ENCODE assay signal across 7 mouse cellular contexts in the genomic region with DNA sequence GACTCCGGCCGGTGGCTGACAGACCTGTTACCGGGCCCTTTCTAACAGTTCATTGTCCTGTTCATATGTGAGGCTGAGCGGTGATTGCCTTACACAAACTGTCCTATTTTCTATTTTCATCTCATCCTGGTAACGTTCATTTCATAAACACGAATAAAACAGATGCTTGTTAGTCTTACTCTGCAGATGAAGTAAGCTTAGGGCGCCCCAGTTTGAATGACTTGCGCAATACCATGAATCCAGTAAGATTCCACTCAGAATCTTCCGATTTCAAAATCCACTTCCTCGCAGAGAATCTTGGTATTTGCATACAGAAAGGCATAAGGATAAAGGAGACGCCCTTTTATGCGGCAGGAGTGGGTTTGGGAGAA. TPM values are rescaled to one million over a fixed set of nuclear protein-coding genes. Genes with fewer than 3 reads are reported as not detected.
A peak's percentile ranks its signal among the peaks of the same experiment; 100 is the strongest.
DNase-seq lines count a peak whose midpoint lies in the region; ATAC-seq and TF ChIP-seq lines count a peak whose summit lies in the region.

No protein-coding gene starts in this region.

- H3K27ac ChIP-seq in thymus, adult 2 months (ENCODE audit: control insufficient read depth, insufficient read depth, low read length), result no peak overlapping the region
- H3K27ac ChIP-seq in forebrain, embryonic 14.5 days (ENCODE audit: low read depth, low read length), result peak overlapping the region; percentile 9; the same call in 1 of the 2 replicates
- no peak overlapping the region for H3K27ac ChIP-seq in liver, embryonic 16.5 days (ENCODE audit: low read length)

- peak overlapping the region; percentile 82 for H3K4me2 ChIP-seq in forebrain, embryonic 14.5 days (ENCODE audit: low read length)
- H3K4me2 ChIP-seq in liver, embryonic 16.5 days (ENCODE audit: low read depth, low read length), result peak overlapping the region; percentile 91

- peak overlapping the region; percentile 61 for H3K9ac ChIP-seq in forebrain, embryonic 14.5 days (ENCODE audit: low read length)
- peak overlapping the region; percentile 54 for H3K9ac ChIP-seq in liver, embryonic 16.5 days (ENCODE audit: low read depth, low read length)

- H3K9me3 ChIP-seq in forebrain, embryonic 14.5 days (replicated peaks; ENCODE audit: control insufficient read depth, low read length), result no peaks in the 10 kb centered on the region
- no peaks in the 10 kb centered on the region for H3K9me3 ChIP-seq in liver, embryonic 16.5 days (replicated peaks; ENCODE audit: control insufficient read depth, low read length)

- no peak for DNase-seq in thymus, adult 2 months
- no peak for DNase-seq in thymus, postnatal 4 days
- no peak for DNase-seq in forebrain, embryonic 14.5 days (ENCODE audit: low spot score)
- DNase-seq in right cerebral cortex, postnatal 4 days, result no peak
- DNase-seq in right cerebral cortex, postnatal 10 days (ENCODE audit: low spot score in 2 of 2), result no peak
- DNase-seq in adrenal gland, adult (ENCODE audit: inconsistent age in 2 of 2, low spot score in 1 of 2), result no peak

- H3K36me3 ChIP-seq in thymus, adult 2 months (ENCODE audit: control insufficient read depth, insufficient read depth, low read length), result no peaks in the 10 kb centered on the region
- H3K36me3 ChIP-seq in forebrain, embryonic 14.5 days (ENCODE audit: control insufficient read depth, insufficient read depth, low read length), result no peaks in the 10 kb centered on the region
- H3K36me3 ChIP-seq in liver, embryonic 16.5 days (ENCODE audit: control insufficient read depth, insufficient read depth), result no peaks in the 10 kb centered on the region

- H3K27me3 ChIP-seq in thymus, adult 2 months (ENCODE audit: control insufficient read depth, insufficient read depth, low read length), result no peaks in the 10 kb centered on the region
- H3K27me3 ChIP-seq in forebrain, embryonic 14.5 days (replicated peaks; ENCODE audit: control insufficient read depth, insufficient read depth, low read length), result 0 out of 2 replicates have a peak, but pooled peaks cover 4% of the 10 kb centered on the region
- no peaks in the 10 kb centered on the region for H3K27me3 ChIP-seq in liver, embryonic 16.5 days (ENCODE audit: control insufficient read depth, insufficient read depth, low read depth, low read length)

- WGBS in thymus, adult 2 months, result 8% methylated on average over 12 of the region's 12 CpGs
- WGBS in forebrain, embryonic 14.5 days, result 6% methylated on average over 12 of the region's 12 CpGs
- WGBS in liver, embryonic 16.5 days (ENCODE audit: insufficient replicate concordance), result 8% methylated on average over 12 of the region's 12 CpGs

- ATAC-seq in forebrain, embryonic 14.5 days, result no peak
- no peak for ATAC-seq in liver, embryonic 16.5 days (ENCODE audit: low read depth)

- TF ChIP-seq POLR2A in thymus, adult 2 months (IDR thresholded peaks at IDR 0.05; ENCODE audit: control insufficient read depth, extremely low read depth, insufficient read depth, low read length, poor library complexity), result no peak

- peaks cover 8% of the 10 kb centered on the region for H3K4me1 ChIP-seq in thymus, adult 2 months (replicated peaks; ENCODE audit: control insufficient read depth, insufficient read depth, low read length)
- peaks cover 27% of the 10 kb centered on the region for H3K4me1 ChIP-seq in forebrain, embryonic 14.5 days (ENCODE audit: control insufficient read depth, insufficient read depth, low read length)
- peaks cover 52% of the 10 kb centered on the region for H3K4me1 ChIP-seq in liver, embryonic 16.5 days (ENCODE audit: control insufficient read depth, low read depth, low read length)

- peak overlapping the region; percentile 49 for H3K4me3 ChIP-seq in thymus, adult 2 months (ENCODE audit: control insufficient read depth, insufficient read depth, low read length)
- H3K4me3 ChIP-seq in forebrain, embryonic 14.5 days (ENCODE audit: low read depth, low read length), result peak overlapping the region; percentile 69
- H3K4me3 ChIP-seq in liver, embryonic 16.5 days (ENCODE audit: low read depth, low read length), result peak overlapping the region; percentile 82

- TF ChIP-seq CTCF in thymus, adult 2 months (IDR thresholded peaks at IDR 0.05; ENCODE audit: borderline replicate concordance, control insufficient read depth, extremely low read depth, insufficient read depth, low read length, poor library complexity), result no peak

RNA-seq across cellular contexts. Expression of gene Cry2, which starts 0.5 kb away (rescaled TPM):
- polyA plus RNA-seq in thymus, adult 2 months (2012; rRNA removed), result 16.2 and 19.6 TPM in 2 replicates
- 16.1 and 24.6 TPM in 2 replicates for polyA plus RNA-seq in forebrain, embryonic 14.5 days (2014; fragmentation: Nextera tagmentation; extraction: Ambion mirVana)
- 13.6 and 15.0 TPM in 2 replicates for polyA plus RNA-seq in liver, embryonic 16.5 days (2015; fragmentation: Nextera tagmentation; extraction: Ambion mirVana)

RNA-seq across cellular contexts. Expression of gene Slc35c1, which starts 26.0 kb away (rescaled TPM):
- 144 and 156 TPM in 2 replicates for polyA plus RNA-seq in thymus, adult 2 months (2012; rRNA removed)
- polyA plus RNA-seq in forebrain, embryonic 14.5 days (2014; fragmentation: Nextera tagmentation; extraction: Ambion mirVana), result 8.7 and 11.3 TPM in 2 replicates
- 10.2 and 12.3 TPM in 2 replicates for polyA plus RNA-seq in liver, embryonic 16.5 days (2015; fragmentation: Nextera tagmentation; extraction: Ambion mirVana)

RNA-seq across cellular contexts. Expression of gene Mapk8ip1, which starts 33.3 kb away (rescaled TPM):
- polyA plus RNA-seq in thymus, adult 2 months (2012; rRNA removed), result 10.6 and 11.4 TPM in 2 replicates
- polyA plus RNA-seq in forebrain, embryonic 14.5 days (2014; fragmentation: Nextera tagmentation; extraction: Ambion mirVana), result 49.3 and 54.5 TPM in 2 replicates
- polyA plus RNA-seq in liver, embryonic 16.5 days (2015; fragmentation: Nextera tagmentation; extraction: Ambion mirVana), result 1.2 and 1.8 TPM in 2 replicates

RNA-seq across cellular contexts. Expression of gene 1700029I15Rik, which starts 52.0 kb away (rescaled TPM):
- 6.4 and 9.0 TPM in 2 replicates for polyA plus RNA-seq in thymus, adult 2 months (2012; rRNA removed)
- polyA plus RNA-seq in forebrain, embryonic 14.5 days (2014; fragmentation: Nextera tagmentation; extraction: Ambion mirVana), result 3.2 and 3.7 TPM in 2 replicates
- 1.1 and 1.5 TPM in 2 replicates for polyA plus RNA-seq in liver, embryonic 16.5 days (2015; fragmentation: Nextera tagmentation; extraction: Ambion mirVana)

RNA-seq across cellular contexts. Expression of gene Large2, which starts 59.7 kb away (rescaled TPM):
- 10.4 and 13.9 TPM in 2 replicates for polyA plus RNA-seq in thymus, adult 2 months (2012; rRNA removed)
- polyA plus RNA-seq in forebrain, embryonic 14.5 days (2014; fragmentation: Nextera tagmentation; extraction: Ambion mirVana), result 0.99 and 1.5 TPM in 2 replicates
- polyA plus RNA-seq in liver, embryonic 16.5 days (2015; fragmentation: Nextera tagmentation; extraction: Ambion mirVana), result 2.5 and 3.5 TPM in 2 replicates

Comparison
In these comparisons a context has a peak if more than half of its experiments do, and no peak if none do; other contexts are left out.
1. RNA of gene Slc35c1, which starts 26.0 kb away (polyA plus RNA-seq): 144 to 156 TPM in thymus, adult 2 months; 10.2 to 12.3 TPM in liver, embryonic 16.5 days and 8.7 to 11.3 TPM in forebrain, embryonic 14.5 days; every median in the first group is over 10 times any median in the second.
2. Peak in every context shown above with its lines, with median percentiles within 50 percentile points of each other: H3K4me3 ChIP-seq.